Mouse (Mus musculus): ENCODE data around the gene Kpna6. TPM values are rescaled to one million over a fixed set of nuclear protein-coding genes. Genes with fewer than 3 reads are reported as not detected.
"Not testable (repeated sequence)": the region's sequence is repeated elsewhere in the genome, so short reads cannot be mapped to it uniquely, and the experiment has no call there.

Kpna6 gene
- polyA plus RNA-seq (2012; rRNA removed): 55.3 and 56.9 TPM in 2 replicates

GRCm38 (mm10) chr4:129672083-129672877 is at the start of gene Kpna6:
Gene Kpna6 (minus strand): TSS chr4:129672767.
- no peak for TF ChIP-seq CTCF (IDR thresholded peaks at IDR 0.05; ENCODE audit: borderline replicate concordance, insufficient read depth, low read depth, low read length)
- TF ChIP-seq POLR2A (IDR thresholded peaks at IDR 0.05; ENCODE audit: borderline replicate concordance, insufficient read depth, low read length): peak; percentile 54; the same call in 1 of the 2 replicates
- H3K27me3 ChIP-seq (ENCODE audit: control insufficient read depth, insufficient read depth, low read length): no peaks in the 10 kb centered on the region
- peak; percentile 92 to 96 for DNase-seq
- peak within 1 kb of the TSS; percentile 77 for H3K4me3 ChIP-seq (replicated peaks; ENCODE audit: insufficient read depth, low read depth, low read length)
- under 1% methylated on average over 65 of the region's 65 CpGs for WGBS
- H3K4me1 ChIP-seq (ENCODE audit: control insufficient read depth, insufficient read depth, low read length): peaks cover 2% of the 10 kb centered on the region; the same call in 1 of the 2 replicates
- H3K27ac ChIP-seq (ENCODE audit: insufficient read depth, low read length): peak within 1 kb of the TSS; percentile 49

DNA sequence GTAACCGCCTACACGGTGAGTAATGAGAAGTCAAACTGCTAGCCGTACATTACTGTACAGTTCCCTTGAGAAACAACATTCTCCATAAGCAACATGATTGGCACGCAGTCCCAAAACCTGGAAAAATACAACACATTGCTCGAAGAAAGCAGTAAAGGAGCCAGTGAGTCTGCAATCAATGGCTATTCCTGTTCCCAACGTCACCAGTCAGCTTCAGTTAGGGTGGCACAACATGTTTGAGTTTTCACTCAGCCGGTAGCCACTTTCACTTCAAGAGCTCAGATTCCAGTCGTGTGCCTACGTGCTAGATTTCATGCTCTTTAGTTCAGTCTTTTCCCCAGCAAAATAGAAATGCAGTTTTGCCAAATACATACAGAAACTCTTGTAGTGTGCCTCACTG is 43.7 kb upstream of the Kpna6 start:
- no peak overlapping the region for H3K27ac ChIP-seq (ENCODE audit: insufficient read depth, low read length)
- no peak overlapping the region for H3K4me3 ChIP-seq (replicated peaks; ENCODE audit: insufficient read depth, low read depth, low read length)
- H3K4me1 ChIP-seq (ENCODE audit: control insufficient read depth, insufficient read depth, low read length): no peaks in the 10 kb centered on the region
- TF ChIP-seq POLR2A (IDR thresholded peaks at IDR 0.05; ENCODE audit: borderline replicate concordance, insufficient read depth, low read length) (no peak), CTCF (IDR thresholded peaks at IDR 0.05; ENCODE audit: borderline replicate concordance, insufficient read depth, low read depth, low read length) (no peak)
- DNase-seq: no peak
- no peaks in the 10 kb centered on the region for H3K27me3 ChIP-seq (ENCODE audit: control insufficient read depth, insufficient read depth, low read length)
- WGBS: 91% methylated on average over 9 of the region's 9 CpGs

- Histone ChIP-seq H3K27me3 (ENCODE audit: control insufficient read depth, insufficient read depth, low read length) (no peaks in the 10 kb centered on the region), H3K4me3 (replicated peaks; ENCODE audit: insufficient read depth, low read depth, low read length) (no peak overlapping the region), H3K27ac (ENCODE audit: insufficient read depth, low read length) (no peak overlapping the region), H3K4me1 (ENCODE audit: control insufficient read depth, insufficient read depth, low read length) (no peaks in the 10 kb centered on the region)
- DNase-seq: no peak
- TF ChIP-seq CTCF (IDR thresholded peaks at IDR 0.05; ENCODE audit: borderline replicate concordance, insufficient read depth, low read depth, low read length) (no peak), POLR2A (IDR thresholded peaks at IDR 0.05; ENCODE audit: borderline replicate concordance, insufficient read depth, low read length) (no peak)
- WGBS: 58% methylated on average over 8 of the region's 8 CpGs
Measured at GRCm38 (mm10) chr4:129709486-129710129, 37.0 kb upstream of the Kpna6 start.

GRCm38 (mm10) chr4:129706750-129707149 is 34.2 kb upstream of the Kpna6 start:
- no peak for TF ChIP-seq POLR2A (IDR thresholded peaks at IDR 0.05; ENCODE audit: borderline replicate concordance, insufficient read depth, low read length)
- no peak for TF ChIP-seq CTCF (IDR thresholded peaks at IDR 0.05; ENCODE audit: borderline replicate concordance, insufficient read depth, low read depth, low read length)
- Histone ChIP-seq H3K4me1 (ENCODE audit: control insufficient read depth, insufficient read depth, low read length) (no peaks in the 10 kb centered on the region; the same call in none of the 2 replicates), H3K4me3 (replicated peaks; ENCODE audit: insufficient read depth, low read depth, low read length) (no peak overlapping the region), H3K27me3 (ENCODE audit: control insufficient read depth, insufficient read depth, low read length) (no peaks in the 10 kb centered on the region), H3K27ac (ENCODE audit: insufficient read depth, low read length) (no peak overlapping the region)
- 41% methylated on average over 3 of the region's 3 CpGs for WGBS
- DNase-seq: no peak

GRCm38 (mm10) chr4:129702454-129702853 is 29.9 kb upstream of the Kpna6 start:
- WGBS: 13% methylated on average over 11 of the region's 11 CpGs
- peak; percentile 25 to 27 for DNase-seq
- no peak for TF ChIP-seq CTCF (IDR thresholded peaks at IDR 0.05; ENCODE audit: borderline replicate concordance, insufficient read depth, low read depth, low read length)
- TF ChIP-seq POLR2A (IDR thresholded peaks at IDR 0.05; ENCODE audit: borderline replicate concordance, insufficient read depth, low read length): no peak
- Histone ChIP-seq H3K4me1 (ENCODE audit: control insufficient read depth, insufficient read depth, low read length) (peaks cover 2% of the 10 kb centered on the region), H3K4me3 (replicated peaks; ENCODE audit: insufficient read depth, low read depth, low read length) (no peak overlapping the region), H3K27me3 (ENCODE audit: control insufficient read depth, insufficient read depth, low read length) (no peaks in the 10 kb centered on the region), H3K27ac (ENCODE audit: insufficient read depth, low read length) (no peak overlapping the region)

- peak; percentile 71 to 75 for DNase-seq
- Histone ChIP-seq H3K27ac (ENCODE audit: insufficient read depth, low read length) (no peak overlapping the region), H3K4me1 (ENCODE audit: control insufficient read depth, insufficient read depth, low read length) (peaks cover 2% of the 10 kb centered on the region), H3K27me3 (ENCODE audit: control insufficient read depth, insufficient read depth, low read length) (no peaks in the 10 kb centered on the region), H3K4me3 (replicated peaks; ENCODE audit: insufficient read depth, low read depth, low read length) (peak overlapping the region; percentile 42)
- WGBS: 30% methylated on average over 17 of the region's 17 CpGs
- TF ChIP-seq POLR2A (IDR thresholded peaks at IDR 0.05; ENCODE audit: borderline replicate concordance, insufficient read depth, low read length): no peak
- peak; percentile 72; the same call in 1 of the 2 replicates for TF ChIP-seq CTCF (IDR thresholded peaks at IDR 0.05; ENCODE audit: borderline replicate concordance, insufficient read depth, low read depth, low read length)
Measured at GRCm38 (mm10) chr4:129701503-129702377, 29.2 kb upstream of the Kpna6 start.

DNA sequence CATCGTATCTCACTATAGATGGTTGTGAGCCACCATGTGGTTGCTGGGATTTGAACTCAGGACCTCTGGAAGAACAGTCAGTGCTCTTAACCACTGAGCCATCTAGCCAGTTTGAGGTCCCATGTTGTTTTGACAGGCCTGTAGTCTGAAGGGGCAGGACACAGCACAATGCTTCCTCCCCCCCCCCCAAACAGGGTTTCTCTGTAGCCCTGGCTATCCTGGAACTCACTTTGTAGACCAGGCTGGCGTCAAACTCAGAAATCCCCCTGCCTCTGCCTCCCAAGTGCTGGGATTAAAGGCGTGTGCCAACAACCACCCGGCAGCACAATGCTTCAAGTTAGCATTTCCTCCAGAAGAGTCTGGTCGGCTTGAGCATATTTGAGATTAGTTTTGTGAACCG is 28.1 kb upstream of the Kpna6 start:
- not testable (repeated sequence) for H3K4me3 ChIP-seq (replicated peaks; ENCODE audit: insufficient read depth, low read depth, low read length); DNase-seq; H3K27ac ChIP-seq (ENCODE audit: insufficient read depth, low read length); H3K4me1 ChIP-seq (ENCODE audit: control insufficient read depth, insufficient read depth, low read length); H3K27me3 ChIP-seq (ENCODE audit: control insufficient read depth, insufficient read depth, low read length)
- WGBS: 88% methylated on average over 6 of the region's 6 CpGs

Measured in cerebellum, adult 2 months (tissue).